Mouse (Mus musculus): Measurements from ENCODE around the gene Pnma1. TPM values are rescaled to one million over a fixed set of nuclear protein-coding genes. Genes with fewer than 3 reads are reported as not detected.

Gene Pnma1
- total RNA-seq, 2 experiments from 2014 or later = 5.8 to 6.8 TPM

DNA sequence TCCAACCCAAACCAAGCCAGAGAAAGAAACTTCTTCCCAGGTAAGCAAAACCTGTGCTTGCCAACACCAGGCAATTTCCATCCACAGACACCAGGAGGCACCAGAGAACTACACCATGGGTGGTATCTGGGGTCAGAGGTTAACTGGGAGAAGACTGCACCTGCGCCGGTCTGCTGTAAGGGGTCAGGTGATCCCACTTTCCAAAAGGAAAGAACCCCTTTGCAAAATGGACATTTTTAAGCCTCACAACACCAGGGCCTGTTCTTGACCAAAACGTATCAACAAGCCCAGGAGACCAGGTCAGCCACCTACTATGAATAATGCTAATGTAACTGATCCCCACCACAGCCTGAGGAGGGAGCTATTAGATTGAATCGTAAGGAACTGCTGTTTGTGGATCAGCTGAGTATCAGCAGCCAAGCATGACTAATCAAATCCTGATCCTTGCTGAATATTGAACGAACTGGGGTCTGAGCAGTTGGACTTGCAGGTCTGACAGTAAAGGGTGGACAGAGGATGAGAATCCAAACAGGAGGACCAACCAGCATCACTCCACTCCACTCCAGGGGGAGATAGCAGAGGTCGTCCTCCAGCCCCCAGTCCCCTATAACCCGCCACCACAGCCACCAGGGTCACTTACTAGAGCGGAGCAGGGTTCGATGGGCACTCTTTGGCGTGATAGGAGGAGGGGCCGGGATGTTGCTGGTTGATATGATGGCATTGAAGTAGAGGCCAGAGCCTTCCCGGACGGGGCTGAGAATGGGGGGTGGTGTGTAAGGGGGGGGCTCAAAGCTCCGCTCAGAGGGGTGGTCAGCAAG is 13.5 kb upstream of the Pnma1 start:
- intact Hi-C loops (cut with DNase I) = loop anchor here (2.0 kb wide), 1 partner anchor 87 kb away; no protein-coding TSS in a partner anchor
- no peak for DNase-seq (ENCODE audit: low spot score in 2 of 2)

DNA sequence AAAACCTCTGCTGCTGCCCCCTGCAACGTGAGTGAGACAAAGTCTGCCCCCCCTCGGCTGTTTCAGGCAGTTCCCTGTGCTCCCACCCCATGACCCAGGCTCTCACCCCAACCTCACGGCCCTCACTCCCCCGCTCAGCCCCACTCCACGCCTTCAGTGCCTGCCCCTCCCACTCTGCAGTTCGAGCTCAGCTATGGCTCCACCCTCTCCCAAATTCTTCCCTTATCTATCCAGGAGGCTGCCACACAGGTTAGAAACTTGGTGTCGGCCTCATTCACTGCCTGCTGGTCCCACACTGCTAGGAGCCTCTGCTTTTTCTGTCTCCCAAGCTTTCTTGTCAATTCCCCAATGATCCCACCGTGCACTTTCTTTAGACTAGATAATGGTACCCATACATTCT is 12.8 kb upstream of the Pnma1 start:
- intact Hi-C loops (cut with DNase I) = loop anchor here (2.0 kb wide), 1 partner anchor 88 kb away; no protein-coding TSS in a partner anchor
- DNase-seq (ENCODE audit: low spot score in 2 of 2) = no peak

DNA sequence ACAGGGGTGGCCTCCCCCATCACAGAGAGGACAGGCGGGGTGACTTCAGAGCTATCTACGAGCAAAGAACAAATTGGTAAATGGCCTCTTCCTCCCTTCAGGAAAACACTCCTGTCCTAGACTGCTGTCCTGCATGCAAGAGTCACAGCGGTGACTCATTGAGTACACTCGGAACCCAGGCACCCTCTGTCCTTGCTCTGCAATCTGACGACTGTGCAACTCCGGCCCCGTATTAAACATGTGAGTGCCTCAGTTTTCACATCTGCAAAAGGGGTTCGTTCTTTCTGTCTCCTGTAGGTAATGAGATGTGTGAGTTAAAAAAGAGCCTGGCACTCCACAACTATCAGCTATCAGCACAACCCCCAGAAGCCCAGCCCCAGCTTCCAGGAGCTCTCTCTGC is 12.2 kb upstream of the Pnma1 start:
- intact Hi-C loops (cut with DNase I) = loop anchor here (2.0 kb wide), 1 partner anchor 88 kb away; no protein-coding TSS in a partner anchor

DNA sequence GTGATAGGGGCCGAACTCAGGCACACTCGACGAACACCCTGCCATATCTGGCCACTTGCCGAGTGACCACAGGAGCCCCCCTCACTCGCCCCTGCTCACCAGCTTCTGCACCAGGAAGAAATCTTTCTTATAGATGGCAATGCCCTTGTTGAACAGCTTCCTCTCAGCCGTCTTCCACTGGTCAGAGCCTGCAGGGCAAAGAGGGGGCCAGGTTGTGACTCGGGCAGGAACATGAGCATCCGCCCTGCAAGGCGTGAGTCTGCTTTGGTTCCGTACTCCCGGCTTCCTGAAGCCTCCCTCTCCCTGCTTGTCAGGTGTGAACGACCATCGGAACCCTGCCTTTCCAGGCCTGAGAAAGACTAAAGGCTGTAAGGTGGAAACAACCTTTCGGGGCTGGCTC is 9.9 kb upstream of the Pnma1 start:
- intact Hi-C loops (cut with DNase I) = no loop called here
- DNase-seq (ENCODE audit: low spot score in 2 of 2) = no peak

More for the DNA sequence above, 12.2 kb upstream of the Pnma1 start:
- DNase-seq (ENCODE audit: low spot score in 2 of 2) = no peak

DNA sequence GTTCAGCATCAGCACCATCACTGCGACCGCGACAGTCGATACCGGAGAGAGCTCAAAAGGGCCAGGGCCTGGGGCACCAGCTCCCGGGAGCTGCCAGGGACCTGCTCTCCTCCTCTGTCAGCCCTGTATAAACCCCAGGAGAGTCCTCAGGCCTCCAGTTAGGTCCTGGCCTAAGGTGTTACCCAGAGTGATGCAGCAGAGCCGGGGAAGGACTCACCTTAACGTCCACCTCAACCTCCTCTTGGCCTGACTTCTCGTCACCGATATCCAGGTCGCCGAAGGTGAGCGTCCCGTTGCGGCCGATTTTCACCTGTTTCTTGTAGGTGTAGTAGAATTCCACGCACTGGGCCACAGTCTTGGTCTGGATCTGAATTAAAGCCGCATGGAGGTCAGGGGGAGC is 7.9 kb upstream of the Pnma1 start:
- DNase-seq (ENCODE audit: low spot score in 2 of 2) = no peak

DNA sequence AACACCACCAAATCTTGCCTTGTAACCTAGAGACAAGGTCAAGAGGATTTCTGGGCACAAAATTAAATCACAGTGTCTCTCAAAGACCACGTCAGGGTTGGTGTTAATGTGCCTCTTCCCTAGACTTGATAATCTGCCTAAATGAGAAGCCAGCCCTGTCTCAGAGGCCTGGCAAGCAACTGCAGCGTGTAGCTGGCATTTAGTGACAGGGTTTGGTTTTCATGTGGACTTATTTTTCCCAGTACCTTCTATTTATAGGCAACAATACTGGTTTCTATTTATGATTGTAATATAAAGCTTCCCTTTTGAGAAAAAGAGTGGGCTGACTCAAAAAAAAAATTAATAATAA is 7.2 kb upstream of the Pnma1 start:
- no peak for DNase-seq (ENCODE audit: low spot score in 2 of 2)
- intact Hi-C loops (cut with DNase I) = no loop called here

More for the DNA sequence above, 7.9 kb upstream of the Pnma1 start:
- intact Hi-C loops (cut with DNase I) = no loop called here

DNA sequence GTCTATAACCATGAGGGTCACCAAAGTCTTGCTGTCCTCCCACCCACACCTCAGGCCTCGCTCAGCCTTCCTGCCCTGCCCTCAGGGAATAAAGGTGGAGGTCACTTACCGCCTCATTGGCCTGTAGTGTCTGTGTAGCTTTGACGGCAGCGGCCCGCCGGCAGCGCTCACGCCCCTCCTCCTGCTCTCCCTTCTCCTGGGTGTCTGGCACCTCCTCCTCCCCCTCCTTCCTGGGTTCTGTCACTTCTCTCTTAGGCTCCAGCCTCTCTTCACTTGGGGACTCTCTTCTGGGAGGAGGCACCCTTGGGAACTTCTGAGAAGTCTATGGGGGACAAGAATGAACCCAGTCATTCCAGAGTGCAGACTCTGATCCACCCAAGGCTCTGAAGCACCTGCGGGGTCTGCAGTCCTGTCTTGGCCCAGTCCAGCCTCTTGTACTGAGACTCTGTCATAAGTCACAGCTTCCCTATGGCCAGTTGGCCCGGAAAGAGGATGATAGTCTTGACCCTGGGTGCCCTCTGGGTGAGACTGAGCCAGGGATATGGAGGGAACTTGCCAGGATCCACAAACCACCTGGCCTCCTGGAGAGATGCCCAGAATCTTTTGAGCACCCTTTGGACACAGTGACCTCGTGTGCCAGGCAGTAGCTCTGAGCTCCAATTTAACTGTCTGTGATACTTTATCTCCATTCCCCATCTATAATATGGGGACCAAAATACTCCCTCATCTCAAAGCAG is 6.7 kb upstream of the Pnma1 start:
- no peak for DNase-seq (ENCODE audit: low spot score in 2 of 2)
- intact Hi-C loops (cut with DNase I) = no loop called here

DNA sequence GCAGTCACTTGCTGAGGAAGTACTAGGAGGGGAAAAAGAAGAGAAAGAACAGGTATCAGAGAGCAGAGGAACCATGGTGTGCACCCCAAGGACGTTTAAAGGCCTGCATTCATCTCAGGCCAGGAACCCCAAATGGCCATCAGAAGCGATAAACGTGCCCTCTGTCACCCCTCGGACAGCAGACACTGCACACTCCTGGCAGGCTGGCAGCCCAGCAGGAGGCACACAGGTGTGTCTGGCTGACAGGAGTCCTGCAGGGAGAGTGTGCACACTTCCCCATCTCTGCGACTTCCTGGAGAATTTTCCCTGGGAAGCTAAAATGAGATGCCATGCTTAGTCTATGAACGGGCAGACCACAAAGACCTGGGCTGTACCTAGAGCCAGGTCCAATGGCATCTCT is 5.1 kb upstream of the Pnma1 start:
- intact Hi-C loops (cut with DNase I) = no loop called here

DNA sequence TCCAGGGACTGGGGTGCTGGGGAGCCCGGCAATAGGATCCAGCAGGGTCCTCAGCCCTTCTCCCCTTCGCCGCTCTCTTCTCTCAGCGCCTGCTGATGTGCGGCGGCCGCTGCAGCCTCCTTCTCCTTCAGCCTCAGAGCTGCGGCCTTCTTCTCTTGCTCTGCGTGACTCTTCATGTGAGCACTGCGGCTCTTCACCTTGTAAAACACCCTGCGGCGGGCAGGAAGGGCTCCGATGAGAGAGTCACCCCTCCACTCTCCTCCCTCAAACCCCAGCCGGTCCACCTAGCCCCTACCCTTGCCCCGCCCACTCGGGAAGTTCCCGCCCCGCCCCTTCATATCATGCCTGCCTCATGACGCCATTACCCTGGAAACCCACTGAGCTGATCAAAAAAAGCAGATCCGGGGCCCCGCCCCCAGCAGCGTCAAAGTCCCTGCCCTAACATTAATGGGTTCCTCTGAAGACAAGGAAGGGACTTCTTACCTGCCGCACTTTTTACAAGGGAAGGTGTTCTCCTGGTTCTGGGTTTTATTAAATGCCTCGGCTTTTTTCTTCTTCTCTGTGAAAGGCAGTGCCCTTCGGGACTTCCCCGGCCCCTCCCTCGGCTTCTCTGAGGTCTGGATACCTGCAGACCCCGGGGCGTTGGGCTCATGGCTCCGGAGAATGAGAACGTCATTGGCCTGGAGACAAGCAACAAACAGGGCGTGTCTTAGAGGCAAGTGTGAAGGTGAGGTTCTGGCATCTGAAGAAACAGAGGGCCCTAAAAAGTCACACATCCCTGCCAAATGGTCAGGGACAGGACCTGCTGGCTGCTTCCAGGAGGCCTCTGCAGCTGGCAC is 4.3 kb upstream of the Pnma1 start:
- DNase-seq (ENCODE audit: low spot score in 2 of 2) = no peak
- intact Hi-C loops (cut with DNase I) = no loop called here

More for the DNA sequence above, 5.1 kb upstream of the Pnma1 start:
- no peak for DNase-seq (ENCODE audit: low spot score in 2 of 2)

DNA sequence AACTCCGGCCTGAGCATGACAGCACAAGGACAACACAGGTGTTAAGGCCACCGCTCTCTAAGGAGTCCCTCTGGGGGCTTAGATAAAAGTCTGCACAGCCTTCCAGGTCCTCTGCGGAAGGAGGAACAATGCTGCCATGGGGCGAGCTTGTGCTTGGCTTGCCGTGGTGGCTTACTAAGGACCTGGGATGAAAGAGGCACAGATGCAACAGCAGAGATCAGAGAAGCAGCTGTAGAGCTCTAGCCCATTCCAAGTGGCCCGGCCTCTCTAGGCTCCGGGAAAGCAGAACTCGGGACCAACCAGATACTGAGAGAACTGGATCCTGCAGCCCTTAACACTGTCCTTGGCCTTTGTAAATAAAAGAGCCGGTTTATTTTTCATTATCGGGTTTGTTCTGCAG is 3.6 kb upstream of the Pnma1 start:
- no peak for DNase-seq (ENCODE audit: low spot score in 2 of 2)
- intact Hi-C loops (cut with DNase I) = no loop called here

DNA sequence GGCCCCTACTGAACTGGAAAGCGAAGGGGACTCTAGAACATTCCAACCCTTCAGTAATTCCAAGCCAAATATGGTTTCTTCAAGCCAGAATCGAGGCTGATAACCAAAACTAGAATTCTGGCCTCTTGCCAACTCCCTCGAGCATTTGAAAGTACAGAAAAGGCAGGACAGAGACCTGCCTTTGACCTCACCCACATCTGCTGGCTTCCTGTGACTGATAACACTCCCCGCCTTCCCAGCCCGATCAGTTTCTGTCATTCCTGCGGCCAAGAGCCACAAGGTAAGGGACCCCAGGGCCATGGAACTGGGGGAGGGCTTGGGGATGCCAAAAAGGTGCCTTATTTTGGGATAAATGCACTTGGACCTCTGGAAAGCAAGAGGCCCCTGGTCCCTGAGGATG is 2.7 kb upstream of the Pnma1 start:
- DNase-seq (ENCODE audit: low spot score in 2 of 2) = no peak
- intact Hi-C loops (cut with DNase I) = no loop called here

DNA sequence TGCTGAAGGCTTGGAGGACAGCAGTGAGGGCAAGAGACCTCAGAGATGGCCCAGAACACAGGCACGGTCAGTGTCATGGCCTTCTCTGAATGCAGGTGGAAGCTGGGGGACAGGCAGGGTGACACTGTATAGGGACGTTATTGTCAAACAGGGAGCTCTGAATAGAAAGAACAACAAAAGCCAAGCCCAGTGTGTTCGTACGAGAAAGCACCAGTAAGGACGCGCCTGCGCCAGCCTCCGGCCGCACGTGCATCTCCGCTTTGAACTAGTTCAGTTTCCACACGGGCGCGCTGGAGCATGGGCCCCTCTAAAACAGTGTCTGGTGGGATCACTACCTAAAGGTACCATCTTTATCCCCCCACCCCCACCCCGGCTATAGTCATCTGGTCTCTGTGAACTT is 1.7 kb upstream of the Pnma1 start:
- intact Hi-C loops (cut with DNase I) = no loop called here
- DNase-seq (ENCODE audit: low spot score in 2 of 2) = no peak

DNA sequence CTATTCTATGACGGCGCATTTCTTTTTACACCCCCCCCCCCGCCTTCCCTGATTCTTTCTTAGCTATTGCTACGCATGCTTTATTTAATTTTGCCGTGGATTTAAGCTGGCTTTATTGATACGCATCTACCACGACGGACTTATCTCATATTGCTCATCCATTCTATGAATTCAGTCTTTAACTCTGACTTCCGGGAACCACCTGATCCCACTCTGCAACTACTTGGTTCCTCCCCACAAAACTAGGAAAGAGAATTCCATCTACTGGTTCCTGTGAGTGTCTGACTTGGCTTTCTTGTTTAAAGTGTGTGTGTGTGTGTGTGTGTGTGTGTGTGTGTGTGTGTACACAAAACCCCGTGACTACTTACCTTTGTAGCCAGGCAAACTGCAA is 328 bp upstream of the Pnma1 start:
- intact Hi-C loops (cut with DNase I) = no loop called here
- DNase-seq (ENCODE audit: low spot score in 2 of 2) = no peak

DNA sequence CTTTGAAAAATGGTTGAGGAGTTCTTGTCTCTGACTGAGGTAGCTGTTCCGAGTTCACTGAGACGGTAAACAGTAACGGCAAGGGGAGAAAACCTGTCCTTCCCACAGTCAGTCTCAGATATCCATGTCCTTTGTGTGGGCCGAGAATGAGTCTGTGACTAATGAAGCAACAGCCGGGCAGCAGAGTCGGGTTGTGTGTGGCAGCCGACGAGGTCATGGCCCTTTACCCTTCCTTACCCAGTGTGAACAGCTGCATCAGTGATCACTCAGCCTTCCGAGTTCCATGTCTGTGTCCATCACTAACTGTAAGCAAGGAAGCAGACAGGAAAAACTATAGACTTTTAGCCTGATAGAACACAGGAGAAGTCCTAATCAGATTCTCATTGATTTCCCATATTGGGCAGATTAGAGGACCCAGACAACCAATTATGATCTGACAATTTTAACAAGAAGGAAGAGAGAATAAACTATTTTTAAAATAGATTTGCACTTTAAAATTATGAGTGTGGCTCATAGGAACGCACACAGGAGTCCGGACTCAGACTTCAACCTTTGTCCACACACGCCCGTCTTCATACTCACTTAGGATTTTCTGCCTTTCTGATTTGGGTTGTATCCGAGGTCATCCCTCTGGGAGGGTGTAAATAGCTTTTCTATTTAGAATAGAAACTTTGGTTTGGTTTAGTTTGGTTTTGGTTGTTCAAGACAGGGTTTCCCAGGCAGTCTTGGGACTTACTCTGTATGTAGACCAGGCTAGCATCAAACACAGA is 5.8 kb downstream of the Pnma1 start:
- intact Hi-C loops (cut with DNase I) = no loop called here
- DNase-seq (ENCODE audit: low spot score in 2 of 2) = no peak

DNA sequence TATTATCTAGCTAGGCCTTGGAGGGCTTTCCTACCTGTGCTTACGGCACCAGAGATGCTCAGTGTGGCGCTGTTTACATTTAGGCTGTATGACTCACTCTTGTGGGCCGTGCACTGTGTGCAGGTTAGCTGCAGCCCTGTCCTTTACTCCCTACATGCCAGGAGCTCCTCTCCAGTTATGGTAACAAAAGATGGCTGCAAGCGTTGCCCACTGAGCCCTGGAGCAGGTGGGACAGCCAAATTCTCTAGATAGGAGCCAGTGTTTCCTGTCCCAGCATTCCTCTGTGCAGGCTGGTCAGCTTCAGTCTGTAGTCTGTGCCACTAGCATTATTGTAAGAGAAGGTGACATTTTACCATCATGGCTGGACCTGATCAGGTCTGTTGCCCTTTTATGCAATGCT is 7.0 kb downstream of the Pnma1 start:
- intact Hi-C loops (cut with DNase I) = no loop called here
- DNase-seq (ENCODE audit: low spot score in 2 of 2) = no peak

DNA sequence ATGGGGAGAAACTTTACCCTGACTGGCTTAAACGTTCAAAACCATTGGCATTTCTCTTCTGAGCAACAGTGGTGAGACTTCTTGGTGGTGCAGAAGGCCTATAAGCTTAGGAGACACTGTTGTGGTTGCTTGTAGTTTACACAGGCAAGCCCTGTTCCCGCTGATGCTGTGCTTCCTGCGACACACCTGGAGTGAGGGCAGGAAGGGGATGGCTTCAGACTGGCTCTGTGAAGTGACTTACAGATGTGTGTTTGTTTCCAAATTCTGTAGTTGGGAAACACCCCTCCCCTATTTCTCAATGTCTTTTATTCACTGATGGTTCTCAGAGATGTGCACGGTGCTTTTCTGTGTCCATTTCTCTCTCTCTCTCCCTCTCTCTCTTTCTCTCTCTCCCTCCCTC is 8.2 kb downstream of the Pnma1 start:
- no peak for DNase-seq (ENCODE audit: low spot score in 2 of 2)
- intact Hi-C loops (cut with DNase I) = no loop called here

DNA sequence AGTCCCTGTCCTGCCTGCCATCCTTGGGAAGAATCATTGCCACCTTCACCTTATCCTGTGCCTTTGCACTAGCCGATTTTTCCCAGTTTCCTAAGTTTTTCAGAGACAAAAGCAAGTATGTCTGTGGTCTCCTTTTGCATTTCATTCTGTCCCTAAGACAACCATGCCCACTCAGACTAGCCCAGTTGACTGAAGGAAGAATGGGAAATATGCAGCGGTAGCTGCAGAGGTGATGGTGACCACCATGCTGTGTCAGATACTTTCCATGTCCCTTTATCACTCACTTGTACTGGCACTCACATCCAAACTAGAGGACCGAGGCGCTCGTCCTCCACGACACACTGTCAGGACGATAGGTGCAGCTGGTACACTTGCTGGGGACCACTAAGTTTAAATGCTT is 11.2 kb downstream of the Pnma1 start:
- intact Hi-C loops (cut with DNase I) = no loop called here
- no peak for DNase-seq (ENCODE audit: low spot score in 2 of 2)

DNA sequence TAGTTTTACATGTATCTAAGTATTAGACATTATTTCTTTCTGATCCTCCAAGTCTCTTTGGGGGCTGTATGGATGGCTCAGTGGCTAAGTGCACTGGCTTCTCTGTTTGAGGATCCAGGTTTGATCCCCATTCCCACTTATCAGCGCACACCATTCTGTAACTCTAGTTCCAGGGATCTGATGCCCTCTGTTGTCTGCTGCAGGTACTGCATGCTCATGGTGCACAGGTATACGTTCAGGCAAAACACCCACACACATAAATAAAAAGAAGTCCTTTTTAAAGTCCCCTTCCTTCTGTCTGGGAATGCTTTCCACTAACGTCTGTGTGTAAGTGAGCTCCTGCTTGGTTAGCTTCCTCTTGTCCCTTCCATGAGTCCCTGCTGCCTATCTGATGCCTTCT is 16.0 kb downstream of the Pnma1 start:
- intact Hi-C loops (cut with DNase I) = no loop called here
- no peak for DNase-seq (ENCODE audit: low spot score in 2 of 2)

DNA sequence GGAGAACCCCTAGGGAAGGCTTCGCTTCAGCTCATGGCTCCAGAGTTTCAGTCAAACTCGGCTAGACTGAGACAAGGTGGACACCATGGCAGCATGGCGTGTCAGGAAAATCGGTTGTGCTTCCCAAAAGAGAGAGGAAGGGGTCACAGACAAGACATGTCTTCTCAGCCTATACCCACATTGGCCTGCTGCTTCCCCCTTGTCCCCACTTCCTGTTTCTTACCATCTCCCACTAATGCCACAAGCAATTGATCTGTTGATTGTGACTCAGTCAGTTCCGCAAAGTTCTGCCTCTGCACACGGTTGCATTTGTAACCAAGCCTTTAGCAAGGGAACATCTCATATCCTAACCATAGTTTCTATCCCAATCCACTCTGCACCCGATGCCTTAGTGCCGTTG is 18.4 kb downstream of the Pnma1 start:
- intact Hi-C loops (cut with DNase I) = no loop called here
- no peak for DNase-seq (ENCODE audit: low spot score in 2 of 2)

Measured in left cerebral cortex, postnatal 14 days (tissue).